Mouse (Mus musculus): ENCODE results near the gene Mapkapk2.

Gene Mapkapk2

GRCm38 (mm10) chr1:131110525-131111106, 13.0 kb upstream of the Mapkapk2 start:
- peak in 1 of 2 experiments; percentile 60 for DNase-seq (ENCODE audit: low spot score in 2 of 2)

DNA sequence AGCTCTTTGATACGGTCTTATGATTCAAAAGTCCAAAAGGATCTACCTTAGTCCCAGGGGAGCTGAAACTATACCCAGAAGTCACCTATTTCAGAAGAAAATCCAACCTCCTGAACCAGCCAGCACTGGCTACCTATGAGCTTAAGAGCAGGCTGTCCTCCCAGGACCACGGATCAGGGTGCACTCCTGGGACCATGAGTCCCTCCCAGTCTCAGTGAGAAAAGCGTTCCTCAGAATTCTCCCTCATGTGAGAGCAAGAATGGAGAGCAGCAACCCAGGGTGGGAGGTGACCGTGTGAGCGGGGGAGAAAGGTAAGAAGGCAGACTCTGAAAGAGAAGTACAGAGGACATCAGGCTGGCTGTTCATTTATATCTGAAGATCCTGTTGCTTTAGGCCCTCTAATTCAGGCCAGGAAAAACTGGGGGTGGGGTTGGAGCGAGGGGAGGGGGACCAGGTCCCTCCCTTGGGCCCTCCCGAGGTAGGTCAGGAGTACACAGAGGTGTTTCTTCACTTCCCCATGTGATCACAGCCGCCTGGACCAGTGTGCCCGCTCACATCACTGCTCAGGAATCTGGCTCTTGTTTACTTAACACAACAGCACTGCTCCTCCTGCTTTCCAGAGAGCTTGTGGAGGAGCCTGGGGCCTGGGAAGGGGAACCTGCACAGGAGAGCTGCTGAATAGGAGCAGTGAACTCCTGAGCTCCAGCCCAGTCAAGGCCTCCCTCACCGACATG, 10.1 kb upstream of the Mapkapk2 start:
- no peak for DNase-seq (ENCODE audit: low spot score in 2 of 2)

DNA sequence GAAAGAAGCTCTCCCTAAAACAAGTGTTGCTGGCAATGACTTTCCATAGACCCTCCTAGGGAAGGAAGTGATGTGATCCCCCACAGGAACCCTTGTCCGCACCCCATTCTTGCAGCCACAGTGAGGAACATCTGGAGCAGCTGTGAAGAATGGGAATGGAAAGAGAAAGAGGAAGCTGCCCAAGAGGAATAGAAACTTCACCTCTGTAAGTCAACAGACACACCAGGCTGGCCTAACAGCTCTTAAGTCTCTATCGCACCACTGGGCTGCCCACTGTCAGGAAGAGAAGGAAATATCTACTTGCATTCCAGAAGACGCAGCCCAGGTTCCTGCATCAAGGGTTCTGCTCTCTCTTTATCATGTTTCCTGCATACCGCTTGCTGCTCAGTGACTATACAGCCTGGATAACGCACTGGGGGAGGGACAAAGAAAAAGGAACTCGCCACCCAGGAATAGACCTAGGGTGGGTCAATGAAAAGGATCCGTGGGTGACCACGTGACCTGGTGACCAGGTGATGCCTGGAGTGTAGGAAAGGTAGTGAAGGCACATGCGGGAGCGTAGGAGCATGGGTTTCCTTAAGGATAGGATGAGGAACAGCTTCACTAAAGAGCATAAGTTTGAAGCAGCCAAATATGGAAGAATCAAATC, 6.3 kb upstream of the Mapkapk2 start:
- DNase-seq (ENCODE audit: low spot score in 2 of 2) = no peak

DNA sequence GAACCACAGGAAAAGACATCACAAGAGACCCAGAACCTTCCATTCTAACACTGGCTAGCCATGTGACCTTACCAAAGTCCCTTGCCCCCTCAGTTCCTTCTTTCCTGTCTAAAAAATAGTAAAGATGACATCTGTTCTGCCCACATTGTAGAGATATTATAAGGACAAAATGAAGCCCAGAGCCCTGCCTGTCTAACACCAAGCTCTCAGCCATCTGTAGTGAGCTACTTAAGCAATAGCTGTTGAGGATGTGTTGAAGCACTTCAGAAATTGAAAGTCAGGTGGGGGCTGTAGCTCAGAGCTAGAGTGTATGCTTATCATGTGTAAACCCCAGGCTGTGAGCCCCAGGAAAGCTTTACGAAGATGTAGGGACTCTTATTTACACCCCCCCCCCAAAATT, 3.2 kb upstream of the Mapkapk2 start:
- no peak for DNase-seq (ENCODE audit: low spot score in 2 of 2)

- peak; percentile 59 to 62 for DNase-seq (ENCODE audit: low spot score in 2 of 2)
Measured at GRCm38 (mm10) chr1:131096803-131097699, 575 bp downstream of the Mapkapk2 start.

GRCm38 (mm10) chr1:131096132-131096695, 1.4 kb downstream of the Mapkapk2 start:
- DNase-seq (ENCODE audit: low spot score in 2 of 2) = no peak

- DNase-seq (ENCODE audit: low spot score in 2 of 2) = no peak
Measured at GRCm38 (mm10) chr1:131095574-131095973, 2.1 kb downstream of the Mapkapk2 start.

DNA sequence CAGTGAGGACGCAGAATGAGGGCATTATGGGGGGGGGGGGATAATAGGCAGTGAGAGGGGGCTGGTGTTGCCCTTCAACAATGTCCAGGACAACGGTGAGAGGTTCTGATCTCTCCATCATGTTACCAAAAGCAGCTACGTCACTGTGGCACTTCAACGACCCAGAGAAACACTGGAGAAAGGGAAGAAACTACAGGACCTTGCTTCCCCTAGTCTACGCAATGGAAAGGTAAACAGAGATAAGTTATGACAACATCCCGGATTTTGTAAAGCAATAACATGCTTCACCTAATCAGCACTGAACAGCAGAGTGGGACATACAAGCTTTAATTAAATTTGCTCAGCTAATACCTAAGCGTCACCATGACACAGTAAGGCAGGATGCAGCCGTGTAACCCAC, 3.7 kb downstream of the Mapkapk2 start:
- DNase-seq (ENCODE audit: low spot score in 2 of 2) = no peak

DNA sequence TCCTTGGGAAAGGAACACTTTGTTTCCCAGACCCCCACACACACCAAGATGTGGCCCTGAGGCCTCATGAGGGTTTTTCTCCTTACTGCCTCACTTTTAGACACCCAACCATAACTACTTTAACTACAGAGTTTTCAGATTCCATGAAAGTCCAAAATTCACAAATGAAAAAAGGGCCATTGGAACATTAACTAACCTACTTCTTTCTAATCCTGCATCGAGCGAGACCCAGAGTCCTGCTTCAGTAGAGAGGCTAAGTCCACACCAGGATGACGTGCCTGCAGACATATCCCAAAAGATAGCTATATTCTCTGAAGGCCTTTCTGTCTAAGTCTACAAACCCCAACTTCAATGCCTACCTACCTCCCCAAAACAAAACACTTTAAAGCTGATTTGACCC, 4.8 kb downstream of the Mapkapk2 start:
- no peak for DNase-seq (ENCODE audit: low spot score in 2 of 2)

GRCm38 (mm10) chr1:131092173-131092572, 5.5 kb downstream of the Mapkapk2 start:
- DNase-seq (ENCODE audit: low spot score in 2 of 2) = no peak

DNA sequence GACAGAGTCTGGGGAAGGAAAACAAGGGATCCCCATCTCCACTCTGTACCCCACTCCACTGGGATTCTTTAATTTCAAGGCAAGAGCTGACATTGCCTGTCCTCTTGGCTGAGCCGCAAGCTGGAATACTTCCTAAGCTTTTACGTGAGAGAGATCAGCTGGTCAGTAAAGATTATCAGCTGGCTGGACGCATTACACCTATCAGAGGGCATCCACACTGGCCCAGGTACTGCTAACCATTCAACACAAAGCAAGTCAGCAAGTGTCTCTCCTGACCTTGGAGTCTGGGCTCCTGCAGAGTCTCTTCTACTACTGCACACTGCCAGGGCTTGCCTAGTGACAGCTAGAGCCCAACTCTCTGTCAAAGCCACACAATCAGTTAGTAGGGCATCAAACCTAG, 6.1 kb downstream of the Mapkapk2 start:
- DNase-seq (ENCODE audit: low spot score in 2 of 2) = no peak

DNA sequence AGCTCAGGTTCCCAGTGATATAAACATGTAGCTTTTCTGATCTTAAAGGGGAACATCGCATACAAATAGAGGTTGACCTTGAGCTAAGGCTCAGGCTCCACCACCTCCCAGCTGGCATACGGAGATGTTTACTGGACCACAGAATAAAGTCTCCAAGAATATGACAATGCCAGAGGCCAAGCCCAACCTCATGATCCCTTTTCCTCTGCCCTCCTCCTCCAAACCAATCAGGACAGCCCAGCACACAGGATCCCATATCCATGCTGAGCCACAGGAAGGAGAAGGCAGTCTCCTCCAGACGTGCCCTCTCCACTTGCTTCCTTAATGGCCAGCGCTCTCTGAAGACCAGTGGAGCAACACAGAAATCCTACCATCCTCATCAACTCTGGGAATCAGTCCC, 6.7 kb downstream of the Mapkapk2 start:
- no peak for DNase-seq (ENCODE audit: low spot score in 2 of 2)

GRCm38 (mm10) chr1:131090261-131090660, 7.4 kb downstream of the Mapkapk2 start:
- no peak for DNase-seq (ENCODE audit: low spot score in 2 of 2)

- DNase-seq (ENCODE audit: low spot score in 2 of 2) = no peak
Measured at GRCm38 (mm10) chr1:131089525-131090127, 8.0 kb downstream of the Mapkapk2 start.

DNA sequence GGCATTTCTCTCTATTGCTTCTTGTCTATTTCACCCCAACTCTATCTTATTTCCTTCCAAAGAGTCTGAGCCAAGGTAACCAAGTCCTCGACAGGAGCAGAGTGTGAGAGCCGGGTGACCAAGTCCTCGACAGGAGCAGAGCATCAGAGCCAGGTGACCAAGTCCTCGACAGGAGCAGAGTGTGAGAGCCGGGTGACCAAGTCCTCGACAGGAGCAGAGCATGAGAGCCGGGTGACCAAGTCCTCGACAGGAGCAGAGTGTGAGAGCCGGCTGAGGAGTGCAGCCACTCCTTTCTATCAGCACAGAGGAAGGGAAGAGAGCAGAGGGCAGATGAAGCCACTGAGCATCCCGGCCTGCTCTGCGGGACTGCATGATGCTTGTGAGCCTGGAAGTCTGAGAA, 9.1 kb downstream of the Mapkapk2 start:
- no peak for DNase-seq (ENCODE audit: low spot score in 2 of 2)

DNA sequence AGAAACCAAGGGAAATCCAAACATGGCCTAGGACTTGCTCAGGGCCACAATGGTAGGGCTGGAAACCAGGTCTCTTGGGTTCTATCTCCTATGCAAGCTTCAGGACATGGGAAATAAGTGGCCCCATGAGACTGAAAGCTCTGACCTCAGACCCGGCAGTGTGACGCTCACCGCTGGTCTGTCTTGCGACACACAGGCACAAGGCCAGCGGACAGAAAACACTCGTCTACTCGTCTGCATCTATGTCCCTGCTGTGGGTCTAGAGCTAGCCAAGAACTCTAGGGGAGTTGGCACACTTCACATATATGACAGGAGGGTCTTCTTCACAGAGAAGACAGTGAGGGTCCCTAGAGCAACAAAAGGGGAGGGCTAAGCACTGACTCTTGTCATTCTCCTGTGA, 10.7 kb downstream of the Mapkapk2 start:
- no peak for DNase-seq (ENCODE audit: low spot score in 2 of 2)

GRCm38 (mm10) chr1:131085957-131086739, 11.5 kb downstream of the Mapkapk2 start:
- no peak for DNase-seq (ENCODE audit: low spot score in 2 of 2)

DNA sequence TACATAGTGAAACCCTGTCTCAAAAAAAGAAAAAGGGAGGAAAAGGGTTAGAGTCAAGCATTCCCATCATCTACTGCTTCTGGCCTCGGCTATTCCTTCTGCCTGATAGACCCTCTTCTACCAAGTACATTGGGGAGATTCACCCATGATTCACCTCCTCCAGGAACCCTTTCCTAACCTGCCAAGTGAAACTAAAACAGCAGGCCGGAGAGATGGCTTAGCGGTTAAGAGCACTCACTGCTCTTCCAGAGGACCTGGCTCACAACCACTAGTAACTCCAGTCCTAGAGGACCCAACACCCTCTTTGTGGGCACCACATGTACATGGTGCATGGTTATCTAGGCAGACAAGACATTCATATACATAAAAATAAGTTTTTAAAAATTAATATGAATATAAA, 12.4 kb downstream of the Mapkapk2 start:
- DNase-seq (ENCODE audit: low spot score in 2 of 2) = no peak

DNA sequence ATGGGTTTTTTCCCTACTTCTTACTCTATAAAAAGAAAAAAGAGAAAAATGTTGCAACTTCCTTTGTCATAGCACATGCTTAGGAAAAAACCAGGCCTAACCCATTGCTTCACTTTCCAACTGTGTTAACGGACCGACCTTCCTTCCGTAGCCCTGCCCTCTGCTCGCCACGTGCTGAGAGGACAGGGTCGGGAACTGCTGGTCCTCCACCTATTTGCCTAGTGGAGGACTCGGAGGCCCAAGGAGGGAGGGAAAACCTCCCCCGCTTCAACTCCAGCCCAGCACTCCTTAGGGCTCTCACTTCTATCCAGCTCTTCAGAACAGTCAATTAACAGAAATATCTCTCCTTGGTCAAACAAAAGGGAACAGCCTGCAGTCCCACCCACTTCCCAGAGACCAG, 13.3 kb downstream of the Mapkapk2 start:
- no peak for DNase-seq (ENCODE audit: low spot score in 2 of 2)

DNA sequence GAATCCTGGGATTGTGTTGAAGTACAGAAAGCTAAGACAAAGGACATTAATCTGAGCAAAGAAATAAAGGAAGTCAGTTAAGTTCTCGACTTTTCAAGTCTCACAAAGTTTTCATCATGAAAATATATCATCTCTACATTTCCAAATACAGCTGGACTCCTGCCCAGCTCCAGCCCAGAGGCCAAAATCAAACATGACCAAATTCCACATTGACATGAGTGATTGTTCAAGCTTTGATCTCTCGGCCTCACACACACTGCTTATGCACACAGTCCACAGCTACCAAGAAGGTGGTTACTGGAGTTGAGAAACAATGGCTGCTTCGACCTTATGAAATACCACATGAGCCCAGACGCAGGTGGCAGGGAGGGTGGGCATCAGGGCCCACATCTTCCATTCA, 14.0 kb downstream of the Mapkapk2 start:
- no peak for DNase-seq (ENCODE audit: low spot score in 2 of 2)

GRCm38 (mm10) chr1:131083122-131083521, 14.5 kb downstream of the Mapkapk2 start:
- no peak for DNase-seq (ENCODE audit: low spot score in 2 of 2)
